Mouse (Mus musculus) testis, postnatal 10 days (tissue): ENCODE measurements around the gene Btbd1.
"Not testable (repeated sequence)": the region's sequence is repeated elsewhere in the genome, so short reads cannot be mapped to it uniquely, and the experiment has no call there.

ENCODE experiments used
- DNase-seq: peaks from one replicate; pipeline ENCODE4 v3.0.0; 2021; ENCODE audit warnings: low spot score

Gene Btbd1

GRCm38 (mm10) chr7:81849633-81850032 lies 20.4 kb upstream of the Btbd1 start:
- DNase-seq = no peak

- no peak for DNase-seq
Observed at GRCm38 (mm10) chr7:81849214-81849613, 20.0 kb upstream of the Btbd1 start.

- no peak for DNase-seq
Observed at GRCm38 (mm10) chr7:81847777-81848176, 18.5 kb upstream of the Btbd1 start.

GRCm38 (mm10) chr7:81847010-81847409 lies 17.8 kb upstream of the Btbd1 start:
- DNase-seq = no peak

GRCm38 (mm10) chr7:81846008-81846407 lies 16.8 kb upstream of the Btbd1 start:
- no peak for DNase-seq

GRCm38 (mm10) chr7:81845313-81845712 lies 16.1 kb upstream of the Btbd1 start:
- peak; percentile 37 for DNase-seq

GRCm38 (mm10) chr7:81844801-81845200 lies 15.6 kb upstream of the Btbd1 start:
- peak; percentile 19 for DNase-seq

GRCm38 (mm10) chr7:81843903-81844302 lies 14.7 kb upstream of the Btbd1 start:
- DNase-seq = peak; percentile 33

GRCm38 (mm10) chr7:81842998-81843397 lies 13.8 kb upstream of the Btbd1 start:
- DNase-seq = no peak

- peak; percentile 12 for DNase-seq
Observed at GRCm38 (mm10) chr7:81842141-81842540, 12.9 kb upstream of the Btbd1 start.

GRCm38 (mm10) chr7:81841439-81841838 lies 12.2 kb upstream of the Btbd1 start:
- peak; percentile 38 for DNase-seq

- DNase-seq = peak; percentile 14
Observed at GRCm38 (mm10) chr7:81840661-81841181, 11.5 kb upstream of the Btbd1 start.

GRCm38 (mm10) chr7:81839746-81840145 lies 10.5 kb upstream of the Btbd1 start:
- peak; percentile 36 for DNase-seq

GRCm38 (mm10) chr7:81837771-81838170 lies 8.5 kb upstream of the Btbd1 start:
- DNase-seq = not testable (repeated sequence)

- no peak for DNase-seq
Observed at GRCm38 (mm10) chr7:81835430-81835829, 6.2 kb upstream of the Btbd1 start.

GRCm38 (mm10) chr7:81834847-81835246 lies 5.6 kb upstream of the Btbd1 start:
- no peak for DNase-seq

GRCm38 (mm10) chr7:81828681-81829378 lies 401 bp downstream of the Btbd1 start:
- DNase-seq = peak; percentile 73

GRCm38 (mm10) chr7:81827806-81828667 lies 1.2 kb downstream of the Btbd1 start:
- no peak for DNase-seq

GRCm38 (mm10) chr7:81825381-81825780 lies 3.9 kb downstream of the Btbd1 start:
- no peak for DNase-seq

- no peak for DNase-seq
Observed at GRCm38 (mm10) chr7:81824906-81825305, 4.3 kb downstream of the Btbd1 start.

GRCm38 (mm10) chr7:81806067-81806466 lies 23.2 kb downstream of the Btbd1 start:
- no peak for DNase-seq

- DNase-seq = peak; percentile 90
Observed at GRCm38 (mm10) chr7:81789095-81789757, 40.0 kb downstream of the Btbd1 start, which contains the start of gene 3110040N11Rik. 3110040N11Rik (minus strand) TSS chr7:81789478.
